ENCODE assay signal across 8 mouse cellular contexts in the genomic region with DNA sequence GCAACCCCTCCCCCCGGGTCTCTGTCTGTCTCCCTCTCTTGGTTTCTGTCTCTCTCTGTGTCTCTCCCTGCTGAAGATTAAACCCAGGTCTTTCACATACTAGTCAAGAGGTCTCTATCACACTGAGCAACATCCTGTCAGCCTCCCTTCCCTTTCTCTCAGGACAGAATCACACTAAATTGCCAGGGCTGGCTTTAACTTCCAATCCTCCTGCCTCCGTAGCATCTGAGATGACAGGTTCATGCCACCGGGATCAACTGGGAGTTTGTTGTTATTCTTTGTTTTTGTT. TPM values are rescaled to one million over a fixed set of nuclear protein-coding genes. Genes with fewer than 3 reads are reported as not detected.
DNase-seq lines count a peak whose midpoint lies in the region; ATAC-seq and TF ChIP-seq lines count a peak whose summit lies in the region.

No protein-coding gene starts in this region.

- H3K4me1 ChIP-seq in heart, embryonic 13.5 days = peaks cover 61% of the 10 kb centered on the region
- H3K4me1 ChIP-seq in megakaryocyte, embryonic 14.5 days = peaks cover 90% of the 10 kb centered on the region
- H3K4me1 ChIP-seq in heart, postnatal 0 days (ENCODE audit: control insufficient read depth, insufficient read depth) = peaks cover 27% of the 10 kb centered on the region
- peaks cover 15% of the 10 kb centered on the region for H3K4me1 ChIP-seq in stomach, embryonic 14.5 days (ENCODE audit: control insufficient read depth, insufficient read depth, low read length)

- peak overlapping the region; percentile 84 for H3K27ac ChIP-seq in heart, embryonic 13.5 days (replicated peaks)
- peak overlapping the region; percentile 73 for H3K27ac ChIP-seq in heart, postnatal 0 days (ENCODE audit: low read depth)
- peak overlapping the region; percentile 77 for H3K27ac ChIP-seq in stomach, embryonic 14.5 days (ENCODE audit: low read length)

- peak overlapping the region; percentile 37 for H3K4me2 ChIP-seq in heart, embryonic 13.5 days
- peak overlapping the region; percentile 29; the same call in 1 of the 2 replicates for H3K4me2 ChIP-seq in heart, postnatal 0 days (ENCODE audit: low read depth, low read length)
- 0 out of 2 replicates have a peak overlapping the region, but pooled peaks have one; percentile 8 for H3K4me2 ChIP-seq in stomach, embryonic 14.5 days (replicated peaks; ENCODE audit: low read depth, low read length)

- H3K36me3 ChIP-seq in heart, embryonic 13.5 days = no peaks in the 10 kb centered on the region
- no peaks in the 10 kb centered on the region for H3K36me3 ChIP-seq in megakaryocyte, embryonic 14.5 days (replicated peaks; ENCODE audit: low read length)
- H3K36me3 ChIP-seq in heart, postnatal 0 days (replicated peaks; ENCODE audit: control insufficient read depth, insufficient read depth, low read length) = no peaks in the 10 kb centered on the region
- no peaks in the 10 kb centered on the region for H3K36me3 ChIP-seq in stomach, embryonic 14.5 days (ENCODE audit: control insufficient read depth, insufficient read depth, low read length)

- no peaks in the 10 kb centered on the region for H3K9me3 ChIP-seq in heart, embryonic 13.5 days
- no peaks in the 10 kb centered on the region for H3K9me3 ChIP-seq in megakaryocyte, embryonic 14.5 days
- H3K9me3 ChIP-seq in heart, postnatal 0 days (replicated peaks; ENCODE audit: control insufficient read depth, low read length) = no peaks in the 10 kb centered on the region
- H3K9me3 ChIP-seq in stomach, embryonic 14.5 days (ENCODE audit: control insufficient read depth, low read depth, low read length) = no peaks in the 10 kb centered on the region

- no peak for ATAC-seq in heart, embryonic 13.5 days (ENCODE audit: extremely low read depth, insufficient number of reproducible peaks, low FRiP score, low TSS enrichment)
- ATAC-seq in megakaryocyte, adult 5-6 weeks (ENCODE audit: poor library complexity, severe bottlenecking) = no peak
- no peak for ATAC-seq in heart, postnatal 0 days (ENCODE audit: insufficient read depth, low read depth)
- no peak for ATAC-seq in stomach, embryonic 14.5 days (ENCODE audit: insufficient number of reproducible peaks, insufficient read depth, low FRiP score, low read depth)

- DNase-seq in heart, postnatal 10 days = no peak
- DNase-seq in heart, postnatal 0 days (ENCODE audit: low spot score) = no peak
- no peak for DNase-seq in layer of hippocampus, postnatal 10 days (ENCODE audit: low spot score in 2 of 2)
- no peak for DNase-seq in urinary bladder, postnatal 14 days (ENCODE audit: low spot score)

- no peak for TF ChIP-seq EP300 in heart, postnatal 0 days (IDR thresholded peaks at IDR 0.05; ENCODE audit: low read depth)

- H3K4me3 ChIP-seq in heart, embryonic 13.5 days = peak overlapping the region; percentile 5; the same call in 1 of the 2 replicates
- H3K4me3 ChIP-seq in megakaryocyte, embryonic 14.5 days (replicated peaks) = peak overlapping the region; percentile 59
- H3K4me3 ChIP-seq in heart, postnatal 0 days (ENCODE audit: low read depth, low read length) = no peak overlapping the region
- H3K4me3 ChIP-seq in stomach, embryonic 14.5 days (ENCODE audit: low read depth, low read length) = no peak overlapping the region

- 24% methylated on average over 3 of the region's 3 CpGs for WGBS in heart, embryonic 13.5 days
- 25% methylated on average over 3 of the region's 3 CpGs for WGBS in heart, postnatal 0 days
- WGBS in stomach, embryonic 14.5 days = 31% methylated on average over 3 of the region's 3 CpGs

- H3K9ac ChIP-seq in heart, embryonic 13.5 days = peak overlapping the region; percentile 66
- H3K9ac ChIP-seq in heart, postnatal 0 days (replicated peaks; ENCODE audit: low read depth, low read length) = no peak overlapping the region; the same call in 1 of the 2 replicates
- H3K9ac ChIP-seq in stomach, embryonic 14.5 days (replicated peaks; ENCODE audit: low read depth, low read length) = no peak overlapping the region

- intact Hi-C loops in heart, postnatal 10 days (cut with DNase I) = loop anchor here (1.0 to 2.0 kb wide), 2 partner anchors 18 to 32 kb away; partner anchors contain the start of gene Fbxl18

- H3K27me3 ChIP-seq in heart, embryonic 13.5 days (replicated peaks) = no peaks in the 10 kb centered on the region
- no peaks in the 10 kb centered on the region for H3K27me3 ChIP-seq in megakaryocyte, embryonic 14.5 days (replicated peaks)
- no peaks in the 10 kb centered on the region for H3K27me3 ChIP-seq in heart, postnatal 0 days (ENCODE audit: control insufficient read depth, insufficient read depth, low read length)
- no peaks in the 10 kb centered on the region for H3K27me3 ChIP-seq in stomach, embryonic 14.5 days (ENCODE audit: control insufficient read depth, insufficient read depth, low read length)

- no peak for TF ChIP-seq CTCF in heart, postnatal 0 days (IDR thresholded peaks at IDR 0.05; ENCODE audit: low read depth)

RNA-seq across cellular contexts. Expression of gene Actb, which starts 20.3 kb away (rescaled TPM):
- 6,383 and 6,386 TPM in 2 replicates for polyA plus RNA-seq in heart, embryonic 13.5 days (2015; fragmentation: Nextera tagmentation; extraction: Ambion mirVana)
- 1,000 to 10,000 TPM; 1,831 to 2,004 TPM for total RNA-seq in heart, postnatal 10 days (2021)
- 9,487 and 13,262 TPM in 2 replicates for polyA plus RNA-seq in megakaryocyte, embryonic 14.5 days (2012; ENCODE audit: insufficient read depth, low replicate concordance)
- total RNA-seq in megakaryocyte, adult 5-6 weeks (2015) = 15,428 and 15,938 TPM in 2 replicates
- total RNA-seq in megakaryocyte, adult 5-6 weeks (2017) = 7,091 and 10,908 TPM in 2 replicates
- total RNA-seq in heart, postnatal 0 days (2014; rRNA removed; ENCODE audit: low replicate concordance) = 2,129 and 2,574 TPM in 2 replicates
- 4,473 and 4,544 TPM in 2 replicates for polyA plus RNA-seq in heart, postnatal 0 days (2015; fragmentation: Nextera tagmentation; extraction: Ambion mirVana)
- polyA plus RNA-seq in stomach, embryonic 14.5 days (2014; fragmentation: Nextera tagmentation; extraction: Ambion mirVana) = 17,142 and 17,567 TPM in 2 replicates
- 1,000 to 10,000 TPM; 4,137 to 4,167 TPM for total RNA-seq in layer of hippocampus, postnatal 10 days (2021)

RNA-seq across cellular contexts. Expression of gene Fbxl18, which starts 31.7 kb away (rescaled TPM):
- polyA plus RNA-seq in heart, embryonic 13.5 days (2015; fragmentation: Nextera tagmentation; extraction: Ambion mirVana) = 8.7 and 9.5 TPM in 2 replicates
- 1 to 10 TPM; 8.8 to 9.2 TPM for total RNA-seq in heart, postnatal 10 days (2021)
- 4.7 and 4.9 TPM in 2 replicates for polyA plus RNA-seq in megakaryocyte, embryonic 14.5 days (2012; ENCODE audit: insufficient read depth, low replicate concordance)
- 1.7 and 3.0 TPM in 2 replicates for total RNA-seq in megakaryocyte, adult 5-6 weeks (2015)
- 2.6 and 2.7 TPM in 2 replicates for total RNA-seq in megakaryocyte, adult 5-6 weeks (2017)
- total RNA-seq in heart, postnatal 0 days (2014; rRNA removed; ENCODE audit: low replicate concordance) = 12.5 and 17.8 TPM in 2 replicates
- 6.8 and 7.3 TPM in 2 replicates for polyA plus RNA-seq in heart, postnatal 0 days (2015; fragmentation: Nextera tagmentation; extraction: Ambion mirVana)
- polyA plus RNA-seq in stomach, embryonic 14.5 days (2014; fragmentation: Nextera tagmentation; extraction: Ambion mirVana) = 9.1 and 10.5 TPM in 2 replicates
- 10 to 100 TPM; 38.5 to 40.1 TPM for total RNA-seq in layer of hippocampus, postnatal 10 days (2021)

RNA-seq across cellular contexts. Expression of gene Fscn1, which starts 33.3 kb away (rescaled TPM):
- 135 and 155 TPM in 2 replicates for polyA plus RNA-seq in heart, embryonic 13.5 days (2015; fragmentation: Nextera tagmentation; extraction: Ambion mirVana)
- total RNA-seq in heart, postnatal 10 days (2021) = 100 to 1,000 TPM; 103 to 132 TPM
- polyA plus RNA-seq in megakaryocyte, embryonic 14.5 days (2012; ENCODE audit: insufficient read depth, low replicate concordance) = 1.3 and 3.6 TPM in 2 replicates
- not detected in 2 replicates for total RNA-seq in megakaryocyte, adult 5-6 weeks (2015)
- 0.08 and 0.11 TPM in 2 replicates for total RNA-seq in megakaryocyte, adult 5-6 weeks (2017)
- 101 and 104 TPM in 2 replicates for total RNA-seq in heart, postnatal 0 days (2014; rRNA removed; ENCODE audit: low replicate concordance)
- 77.9 and 78.7 TPM in 2 replicates for polyA plus RNA-seq in heart, postnatal 0 days (2015; fragmentation: Nextera tagmentation; extraction: Ambion mirVana)
- 232 and 251 TPM in 2 replicates for polyA plus RNA-seq in stomach, embryonic 14.5 days (2014; fragmentation: Nextera tagmentation; extraction: Ambion mirVana)
- 100 to 1,000 TPM; 420 to 424 TPM for total RNA-seq in layer of hippocampus, postnatal 10 days (2021)

Comparison
In these comparisons a context has a peak if more than half of its experiments do, and no peak if none do; other contexts are left out.
1. H3K4me3 ChIP-seq: peak in heart, embryonic 13.5 days (single experiment) and megakaryocyte, embryonic 14.5 days (single experiment); none in heart, postnatal 0 days (single experiment) and stomach, embryonic 14.5 days (single experiment).
2. RNA of gene Fscn1, which starts 33.3 kb away (total RNA-seq): 420 to 424 TPM in layer of hippocampus, postnatal 10 days, 103 to 132 TPM in heart, postnatal 10 days and 101 to 104 TPM in heart, postnatal 0 days; 0.08 to 0.11 TPM in megakaryocyte, adult 5-6 weeks; every median in the first group is over 10 times any median in the second.
3. Peak in every context shown above with its lines, with median percentiles within 50 percentile points of each other: H3K27ac ChIP-seq and H3K4me2 ChIP-seq.